Comparison of ENCODE assay signal across 14 mouse cellular contexts in the genomic region with DNA sequence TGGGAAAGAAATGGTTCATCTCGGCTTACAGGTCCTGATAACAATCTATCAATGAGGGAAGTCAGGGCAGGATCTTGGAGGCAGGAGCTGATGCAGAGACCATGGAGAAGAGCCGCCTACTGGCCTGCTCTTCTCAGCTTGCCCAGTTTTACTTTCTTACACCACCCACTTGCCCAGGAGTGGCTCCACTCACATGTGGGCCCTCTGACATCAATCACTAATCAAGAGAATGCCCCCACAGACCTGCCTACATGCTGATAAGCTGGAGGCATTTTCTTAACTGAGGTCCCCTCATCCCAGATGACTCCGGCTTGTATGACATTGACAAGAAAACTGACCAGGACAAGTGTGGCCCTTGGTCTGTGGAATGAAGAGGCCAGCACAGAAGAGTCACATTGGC.
"Had no signal": no experiment of that assay in that cellular context is flagged by ENCODE, and none has a peak within 500 bp of the region (broad histone marks: within the 10 kb centered on the region; RNA-seq: fewer than 3 reads in every experiment).

No protein-coding gene starts in this region.

- H3K36me3 ChIP-seq: lung, embryonic 15.5 days; midbrain, embryonic 12.5 days had no signal

- H3K9ac ChIP-seq: lung, embryonic 15.5 days; midbrain, embryonic 12.5 days had no signal

- DNase-seq: kidney, adult 18-20 months; kidney, adult 9 months; kidney, postnatal 36 days; layer of hippocampus, postnatal 36 days; lung, adult 18-20 months; lung, postnatal 10 days; lung, postnatal 36 days; thymus, adult 2 months; thymus, postnatal 25 days had no signal

- H3K4me1 ChIP-seq: lung, embryonic 15.5 days had no signal

- H3K4me2 ChIP-seq: lung, embryonic 15.5 days; midbrain, embryonic 12.5 days had no signal

- H3K27me3 ChIP-seq: lung, embryonic 15.5 days; midbrain, embryonic 12.5 days had no signal

- ATAC-seq: intestine, embryonic 16.5 days had no signal

- H3K27ac ChIP-seq: left cerebral cortex, adult 2 months; lung, embryonic 15.5 days; midbrain, embryonic 12.5 days; stomach, postnatal 0 days had no signal

- H3K4me3 ChIP-seq: left cerebral cortex, adult 2 months; lung, embryonic 15.5 days; midbrain, embryonic 12.5 days had no signal

- H3K9me3 ChIP-seq: lung, embryonic 15.5 days; midbrain, embryonic 12.5 days had no signal
